Mouse (Mus musculus) hindbrain, embryonic 11.5 days (tissue): ENCODE measurements at regions not wholly inside any gene's neighbourhood (a gene's known extent, or its start where the extent isn't known, plus 50 kb on each side); places are given as distances from the start of the nearest gene placed in this dataset.

ENCODE experiments used
- ATAC-seq: fragments of 200-750 bp; cut with Nextera tagmentation; 2 replicates; pipeline ENCODE4 v1.8.0; 2017; ENCODE audit warnings: mild to moderate bottlenecking, moderate TSS enrichment, moderate library complexity; ENCODE audit not compliant: low FRiP score
- DNase-seq: peaks from one replicate; pipeline ENCODE4 v3.0.0-alpha.2; 2015; ENCODE audit warnings: low spot score
- H3K27ac ChIP-seq: fragments of 300-500 bp; sonication (generic); 2 replicates; pipeline ENCODE4 v1.5.1; 2014; ENCODE audit warnings: mild to moderate bottlenecking, low read depth, low read length
- H3K27me3 ChIP-seq: fragments of 300-500 bp; sonication (generic); 2 replicates; pipeline ENCODE4 v1.6.1; 2014; ENCODE audit warnings: mild to moderate bottlenecking, low read length, moderate library complexity, mixed read lengths; ENCODE audit not compliant: control insufficient read depth, insufficient read depth
- H3K36me3 ChIP-seq: fragments of 300-500 bp; sonication (generic); 2 replicates; pipeline ENCODE4 v1.6.1; 2014; ENCODE audit warnings: mild to moderate bottlenecking, low read length, moderate library complexity, mixed read lengths; ENCODE audit not compliant: control insufficient read depth, insufficient read depth
- H3K4me1 ChIP-seq: fragments of 300-500 bp; sonication (generic); replicated peaks from 2 replicates; pipeline ENCODE4 v1.6.1; 2014; ENCODE audit warnings: low read length, mixed read lengths; ENCODE audit not compliant: control insufficient read depth, insufficient read depth
- H3K4me2 ChIP-seq: fragments of 300-500 bp; sonication (generic); replicated peaks from 2 replicates; pipeline ENCODE4 v1.6.1; 2014; ENCODE audit warnings: mild to moderate bottlenecking, low read depth, low read length
- H3K4me3 ChIP-seq: fragments of 300-500 bp; sonication (generic); 2 replicates; pipeline ENCODE4 v1.5.1; 2014; ENCODE audit warnings: low read depth, low read length
- H3K9ac ChIP-seq: fragments of 300-500 bp; sonication (generic); 2 replicates; pipeline ENCODE4 v1.6.1; 2014; ENCODE audit warnings: low read depth, low read length
- H3K9me3 ChIP-seq: fragments of 300-500 bp; sonication (generic); 2 replicates; pipeline ENCODE4 v1.6.1; 2016; ENCODE audit warnings: low read length; ENCODE audit not compliant: control insufficient read depth
- WGBS: fragments of 180-500 bp; shearing (Covaris S2); extraction: QIAGEN DNeasy Blood & Tissue Kit; methylation state at CpG from one replicate; pipeline ENCODE4 v1.1.7; 2014; 5-methylcytosine and 5-hydroxymethylcytosine counted together

DNA sequence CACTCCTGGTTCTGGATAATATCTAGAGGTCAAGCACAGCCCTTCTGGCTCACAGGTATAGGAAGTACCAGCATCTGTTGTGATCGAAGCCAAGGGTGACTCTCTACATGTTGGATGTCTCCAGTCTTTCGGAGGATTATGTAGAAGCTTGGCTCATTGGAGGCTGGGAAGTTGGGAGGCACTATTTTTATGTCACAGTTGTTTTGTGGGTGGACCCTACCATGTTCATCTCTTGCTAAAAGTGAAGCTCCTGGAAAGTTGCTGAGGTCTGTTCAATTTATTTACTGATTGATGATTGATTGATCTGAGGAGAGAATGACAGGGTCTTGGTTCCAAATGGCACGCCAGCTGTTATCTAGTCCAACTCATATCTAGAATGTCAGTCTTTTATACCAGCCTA, 219.0 kb downstream of the Dusp6 start:
- Histone ChIP-seq H3K4me1 (no peaks in the 10 kb centered on the region), H3K9me3 (no peaks in the 10 kb centered on the region), H3K36me3 (no peaks in the 10 kb centered on the region), H3K4me3 (no peak overlapping the region), H3K27me3 (no peaks in the 10 kb centered on the region), H3K4me2 (no peak overlapping the region), H3K27ac (no peak overlapping the region), H3K9ac (no peak overlapping the region)
- ATAC-seq (no peak), DNase-seq (no peak)
- WGBS, result 93% methylated on average over 3 of the region's 3 CpGs

DNA sequence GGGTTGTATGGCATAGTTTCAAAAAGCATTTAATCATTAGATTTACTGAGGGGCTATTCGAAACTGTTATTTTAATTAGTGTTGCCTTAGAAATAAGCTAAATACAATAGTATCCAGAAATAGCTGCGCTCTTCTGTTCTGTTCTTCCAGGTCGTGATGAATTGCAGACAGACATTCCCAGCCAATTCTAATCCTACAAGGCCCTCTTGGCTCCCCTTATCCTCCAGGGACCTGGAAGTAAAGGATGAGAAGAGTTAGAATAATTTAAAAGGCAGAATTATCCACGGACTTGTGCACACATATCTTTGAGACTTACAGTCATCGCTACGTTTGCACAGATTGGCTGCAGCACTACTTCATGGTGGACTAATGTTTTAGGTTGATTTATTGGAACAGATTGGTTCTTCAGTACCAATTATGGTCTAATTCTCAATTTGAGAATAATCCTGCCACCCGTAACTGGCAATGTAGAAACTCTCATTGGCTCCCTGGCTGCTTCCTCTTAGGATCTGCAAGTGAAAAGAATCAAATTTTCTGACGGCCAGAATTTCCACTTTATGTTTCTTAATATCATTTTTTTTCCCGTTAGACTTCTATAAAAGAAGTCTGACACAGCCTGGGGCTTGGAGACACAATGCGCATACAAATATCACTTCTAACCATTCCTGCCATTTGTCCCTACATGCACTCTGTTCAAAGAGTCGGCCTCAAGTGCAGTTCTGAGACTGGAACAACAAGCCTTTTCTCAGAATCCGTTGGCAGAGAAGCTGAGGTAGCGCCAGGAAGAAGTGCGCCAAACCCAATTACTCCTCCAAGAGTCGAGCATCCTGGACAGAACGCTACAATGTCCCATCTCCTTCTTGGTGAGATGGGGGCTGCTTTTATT, 225.4 kb downstream of the Dusp6 start:
- H3K27ac ChIP-seq, result no peak overlapping the region

DNA sequence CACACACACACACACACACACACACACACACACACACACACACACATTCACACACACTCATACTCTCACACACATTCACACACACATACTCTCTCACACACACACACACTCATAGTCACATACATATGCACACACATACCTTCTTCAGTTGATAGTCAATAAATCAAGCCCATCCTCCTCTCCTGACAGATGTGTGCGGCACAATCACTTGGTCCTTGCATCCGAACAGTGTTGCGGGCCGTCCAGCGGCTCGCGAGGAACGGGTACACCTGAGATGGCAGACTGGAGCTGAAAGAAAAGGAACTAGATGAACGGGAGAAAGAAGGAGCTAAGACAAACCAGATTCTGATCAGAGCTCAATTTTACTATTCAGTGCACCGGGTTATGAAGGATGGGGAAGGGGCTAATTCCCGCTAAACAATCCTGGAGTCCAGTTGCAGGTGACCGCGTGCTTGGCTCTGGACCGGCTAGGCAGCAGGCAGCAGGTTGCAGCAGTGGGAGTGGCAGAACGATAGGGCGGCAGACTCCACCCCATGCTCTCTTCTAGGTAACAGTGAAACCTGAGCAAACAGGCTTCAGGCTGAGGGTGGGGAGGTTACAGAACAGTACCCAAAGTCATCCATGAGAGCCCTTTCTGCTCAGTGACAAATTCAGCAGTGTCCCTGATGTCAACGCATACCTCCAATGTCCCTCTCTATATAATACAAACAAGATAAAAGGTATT, 247.8 kb downstream of the Csl start:
- Histone ChIP-seq H3K4me1 (no peaks in the 10 kb centered on the region), H3K27me3 (no peaks in the 10 kb centered on the region)
- 79% methylated on average over 17 of the region's 17 CpGs for WGBS

More for the DNA sequence above, 225.4 kb downstream of the Dusp6 start:
- Histone ChIP-seq H3K9ac (no peak overlapping the region), H3K4me1 (no peaks in the 10 kb centered on the region), H3K9me3 (no peaks in the 10 kb centered on the region), H3K4me3 (no peak overlapping the region), H3K27me3 (no peaks in the 10 kb centered on the region), H3K36me3 (no peaks in the 10 kb centered on the region), H3K4me2 (no peak overlapping the region)
- DNase-seq (no peak), ATAC-seq (no peak)
- WGBS, result 90% methylated on average over 16 of the region's 16 CpGs

DNA sequence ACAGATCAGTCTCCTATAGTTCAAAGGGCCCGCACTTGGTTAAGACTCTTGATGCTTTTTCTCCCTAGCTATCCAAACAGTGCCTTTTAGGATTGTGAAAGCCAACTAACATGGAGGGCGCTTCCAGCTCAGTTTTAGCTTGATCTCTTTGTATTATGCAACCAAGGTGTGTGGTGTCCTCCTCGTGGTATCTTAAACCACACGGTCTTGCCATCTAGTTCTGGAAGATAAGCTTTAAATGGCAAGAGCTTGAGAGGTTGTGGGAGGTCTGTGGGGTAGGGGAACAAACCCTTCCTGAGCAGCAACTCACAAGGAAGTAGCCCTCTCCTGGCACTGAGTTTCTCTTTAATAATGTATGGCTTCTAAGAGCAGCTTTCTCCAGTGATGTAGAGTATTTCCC, 241.5 kb downstream of the Csl start:
- no peak for ATAC-seq
- H3K4me3 ChIP-seq, result no peak overlapping the region

More for the DNA sequence above, 247.8 kb downstream of the Csl start:
- no peaks in the 10 kb centered on the region for H3K36me3 ChIP-seq
- ATAC-seq (no peak), DNase-seq (no peak)
- H3K4me2 ChIP-seq, result no peak overlapping the region
- H3K27ac ChIP-seq, result no peak overlapping the region
- H3K9ac ChIP-seq, result no peak overlapping the region
- no peaks in the 10 kb centered on the region for H3K9me3 ChIP-seq
- no peak overlapping the region for H3K4me3 ChIP-seq

DNA sequence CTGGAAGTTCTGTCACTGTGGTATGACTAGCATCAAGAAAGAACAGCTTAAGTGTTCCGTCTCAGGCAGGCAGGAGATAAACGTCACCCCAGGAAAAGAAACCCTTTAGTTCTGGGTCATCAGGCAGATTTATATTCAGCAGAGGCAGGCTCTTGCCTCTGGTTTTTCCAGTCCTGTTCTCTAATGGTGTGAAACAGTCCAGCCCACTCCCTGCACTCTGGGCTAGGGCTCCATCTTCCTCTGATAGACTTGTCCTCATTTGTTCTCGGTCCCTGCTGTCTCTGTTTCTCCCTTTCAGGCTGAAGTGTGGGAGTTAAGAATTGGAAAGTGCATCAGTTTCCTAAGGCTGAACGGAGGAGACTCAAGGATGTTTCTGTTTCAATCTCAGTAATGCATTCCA, 240.0 kb downstream of the Csl start:
- H3K27ac ChIP-seq, result no peak overlapping the region
- H3K9ac ChIP-seq, result no peak overlapping the region
- ATAC-seq (peak; percentile 63), DNase-seq (peak; percentile 29)
- H3K4me1 ChIP-seq, result no peaks in the 10 kb centered on the region
- 22% methylated on average over 4 of the region's 4 CpGs for WGBS
- no peak overlapping the region for H3K4me2 ChIP-seq
- H3K4me3 ChIP-seq, result no peak overlapping the region
- H3K36me3 ChIP-seq, result no peaks in the 10 kb centered on the region
- H3K9me3 ChIP-seq, result no peaks in the 10 kb centered on the region
- H3K27me3 ChIP-seq, result no peaks in the 10 kb centered on the region

More for the DNA sequence above, 241.5 kb downstream of the Csl start:
- Histone ChIP-seq H3K9ac (no peak overlapping the region), H3K27ac (no peak overlapping the region), H3K9me3 (no peaks in the 10 kb centered on the region), H3K27me3 (no peaks in the 10 kb centered on the region), H3K4me1 (no peaks in the 10 kb centered on the region), H3K36me3 (no peaks in the 10 kb centered on the region), H3K4me2 (no peak overlapping the region)
- 90% methylated on average over 4 of the region's 4 CpGs for WGBS
- no peak for DNase-seq

DNA sequence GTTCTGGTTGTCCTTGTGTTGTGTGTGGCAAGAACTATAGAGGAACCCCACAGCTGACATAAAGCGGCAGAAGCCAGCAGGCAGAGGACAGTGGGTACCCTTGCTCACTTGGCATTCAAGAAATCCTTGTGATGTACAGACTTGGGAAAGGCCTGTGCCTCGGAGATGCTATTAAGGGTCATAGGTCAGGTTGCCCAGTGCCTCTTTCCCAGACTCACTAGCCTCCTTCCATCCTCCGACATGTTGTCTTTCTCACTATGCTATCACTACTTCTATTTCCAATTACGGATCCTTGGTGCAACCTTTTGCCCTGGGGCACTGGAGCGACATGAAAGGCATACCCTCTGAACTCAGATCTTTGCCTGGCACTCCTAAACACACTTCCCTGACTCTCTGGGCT, 235.6 kb downstream of the Csl start:
- H3K9me3 ChIP-seq, result no peaks in the 10 kb centered on the region
- no peaks in the 10 kb centered on the region for H3K27me3 ChIP-seq
- H3K4me3 ChIP-seq, result no peak overlapping the region
- H3K27ac ChIP-seq, result no peak overlapping the region
- ATAC-seq (no peak), DNase-seq (no peak)
- 62% methylated on average over 5 of the region's 5 CpGs for WGBS
- H3K9ac ChIP-seq, result no peak overlapping the region
- no peak overlapping the region for H3K4me2 ChIP-seq
- no peaks in the 10 kb centered on the region for H3K4me1 ChIP-seq
- no peaks in the 10 kb centered on the region for H3K36me3 ChIP-seq

DNA sequence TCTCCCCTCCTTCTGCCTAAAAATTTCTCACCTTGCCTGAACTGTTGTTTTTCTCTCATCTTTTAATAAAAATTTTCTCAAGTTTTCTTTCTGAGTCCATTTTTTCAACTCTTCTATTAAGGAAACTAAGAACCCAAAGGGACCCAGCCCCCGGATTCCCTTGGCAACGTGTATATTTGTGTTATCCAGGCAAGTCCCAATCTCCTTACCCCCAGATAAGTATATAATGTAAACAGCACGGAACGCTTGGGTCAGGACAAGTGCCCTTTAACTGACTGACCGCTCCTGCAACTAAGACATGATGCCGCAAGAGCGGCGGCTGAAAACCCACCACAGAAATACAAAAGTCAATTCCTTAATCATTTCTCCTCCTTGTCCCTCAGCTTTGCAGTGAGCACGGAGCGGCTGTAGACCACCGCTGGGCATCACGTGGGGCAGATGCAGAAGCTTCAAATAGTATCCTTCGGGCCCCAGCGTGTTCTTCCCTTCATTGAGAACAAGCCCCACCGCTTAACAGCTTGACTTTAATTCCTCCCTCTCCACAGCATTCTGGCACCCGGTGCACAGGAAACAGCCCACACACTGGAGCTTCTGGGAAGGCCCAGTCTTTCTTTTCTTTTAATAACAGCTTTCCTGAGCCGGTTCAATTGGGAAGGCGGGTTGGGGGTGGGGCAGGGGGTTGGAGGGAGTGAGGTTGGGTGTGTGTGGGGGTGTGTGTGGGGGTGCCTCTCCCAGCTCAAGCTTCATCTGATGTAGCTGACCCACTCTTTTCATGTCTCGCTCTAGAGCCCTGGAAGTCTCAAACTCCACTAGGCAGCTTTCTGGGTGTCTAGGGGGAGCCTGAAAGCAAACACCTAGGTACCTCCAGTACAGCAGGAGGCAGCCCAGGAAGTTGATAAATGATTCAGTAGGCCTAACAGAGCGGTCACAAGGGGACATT, 234.9 kb downstream of the Csl start:
- no peak overlapping the region for H3K27ac ChIP-seq
- no peaks in the 10 kb centered on the region for H3K4me1 ChIP-seq
- ATAC-seq (no peak), DNase-seq (peak; percentile 27)
- no peak overlapping the region for H3K4me3 ChIP-seq
- WGBS, result 37% methylated on average over 20 of the region's 20 CpGs
- no peaks in the 10 kb centered on the region for H3K36me3 ChIP-seq
- no peaks in the 10 kb centered on the region for H3K27me3 ChIP-seq
- H3K9me3 ChIP-seq, result no peaks in the 10 kb centered on the region
- no peak overlapping the region for H3K9ac ChIP-seq
- H3K4me2 ChIP-seq, result no peak overlapping the region

DNA sequence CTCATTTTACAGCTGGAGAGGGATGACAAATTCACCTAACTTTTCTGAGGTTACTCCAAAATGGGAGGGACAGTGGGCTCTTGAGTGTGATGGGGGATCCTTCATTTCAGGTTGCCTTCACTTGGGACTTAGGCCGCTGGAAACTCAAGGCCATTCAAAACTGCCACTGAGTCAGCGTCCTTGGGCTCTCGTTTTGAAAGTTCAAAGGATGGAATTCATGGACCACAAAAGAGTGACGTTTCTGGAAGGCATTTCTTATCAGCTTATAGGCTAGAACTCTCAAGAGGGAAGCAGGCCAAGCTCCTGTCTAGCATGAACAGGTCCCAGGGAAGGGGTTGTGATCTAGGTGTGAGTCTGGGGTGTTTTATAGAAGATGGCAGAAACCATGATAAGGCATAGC, 233.3 kb downstream of the Csl start:
- WGBS, result 81% methylated on average over 4 of the region's 4 CpGs
- no peaks in the 10 kb centered on the region for H3K36me3 ChIP-seq

More for the DNA sequence above, 233.3 kb downstream of the Csl start:
- no peak overlapping the region for H3K27ac ChIP-seq
- no peak overlapping the region for H3K9ac ChIP-seq
- ATAC-seq (no peak), DNase-seq (no peak)
- no peak overlapping the region for H3K4me2 ChIP-seq
- no peak overlapping the region for H3K4me3 ChIP-seq
- H3K4me1 ChIP-seq, result no peaks in the 10 kb centered on the region
- no peaks in the 10 kb centered on the region for H3K9me3 ChIP-seq
- H3K27me3 ChIP-seq, result no peaks in the 10 kb centered on the region
